In genomic region chr2:169849077-169849476, GRCm38 (mm10) we compare ENCODE assay signal across 7 mouse cellular contexts.
DNase-seq lines count a peak whose midpoint lies in the region; ATAC-seq and TF ChIP-seq lines count a peak whose summit lies in the region.

No protein-coding gene starts in this region.

- H3K36me3 ChIP-seq in embryonic facial prominence, embryonic 11.5 days (replicated peaks; ENCODE audit: control insufficient read depth, insufficient read depth, low read depth, low read length), result no peaks in the 10 kb centered on the region
- no peaks in the 10 kb centered on the region for H3K36me3 ChIP-seq in kidney, embryonic 14.5 days (ENCODE audit: control insufficient read depth, insufficient read depth, low read length)
- H3K36me3 ChIP-seq in midbrain, postnatal 0 days (ENCODE audit: insufficient read depth, low read length), result no peaks in the 10 kb centered on the region

- 42% methylated on average over 7 of the region's 7 CpGs for WGBS in embryonic facial prominence, embryonic 11.5 days
- 46% methylated on average over 7 of the region's 7 CpGs for WGBS in kidney, embryonic 14.5 days
- WGBS in midbrain, postnatal 0 days, result 41% methylated on average over 7 of the region's 7 CpGs

- no peaks in the 10 kb centered on the region for H3K9me3 ChIP-seq in embryonic facial prominence, embryonic 11.5 days (replicated peaks; ENCODE audit: control insufficient read depth, low read length)
- H3K9me3 ChIP-seq in kidney, embryonic 14.5 days (ENCODE audit: control insufficient read depth, low read length), result no peaks in the 10 kb centered on the region
- no peaks in the 10 kb centered on the region for H3K9me3 ChIP-seq in midbrain, postnatal 0 days (ENCODE audit: low read length)

- no peak overlapping the region for H3K4me3 ChIP-seq in embryonic facial prominence, embryonic 11.5 days (ENCODE audit: low read depth, low read length)
- H3K4me3 ChIP-seq in kidney, embryonic 14.5 days (ENCODE audit: low read length), result no peak overlapping the region
- H3K4me3 ChIP-seq in midbrain, postnatal 0 days (ENCODE audit: low read depth, low read length), result no peak overlapping the region

- no peaks in the 10 kb centered on the region for H3K27me3 ChIP-seq in embryonic facial prominence, embryonic 11.5 days (ENCODE audit: control insufficient read depth, insufficient read depth, low read length)
- no peaks in the 10 kb centered on the region for H3K27me3 ChIP-seq in kidney, embryonic 14.5 days (ENCODE audit: control insufficient read depth, insufficient read depth, low read length)
- no peaks in the 10 kb centered on the region for H3K27me3 ChIP-seq in midbrain, postnatal 0 days (ENCODE audit: insufficient read depth, low read length)

- H3K27ac ChIP-seq in embryonic facial prominence, embryonic 11.5 days (replicated peaks; ENCODE audit: low read depth, low read length), result no peak overlapping the region
- no peak overlapping the region for H3K27ac ChIP-seq in kidney, embryonic 14.5 days (ENCODE audit: low read depth, low read length)
- H3K27ac ChIP-seq in midbrain, postnatal 0 days (ENCODE audit: low read depth, low read length), result no peak overlapping the region

- TF ChIP-seq CTCF in midbrain, postnatal 0 days (IDR thresholded peaks at IDR 0.05), result peak; percentile 80

- DNase-seq in left cerebral cortex, adult 18-20 months (ENCODE audit: low spot score in 2 of 2), result peak; percentile 31 to 52
- DNase-seq in left cerebral cortex, adult 11 months (ENCODE audit: low spot score), result no peak
- DNase-seq in adrenal gland, adult 8-10 months, result peak; percentile 12
- DNase-seq in embryonic facial prominence, embryonic 11.5 days (ENCODE audit: low spot score), result peak; percentile 50
- peak; percentile 52 for DNase-seq in midbrain, postnatal 0 days (ENCODE audit: low spot score)
- DNase-seq in urinary bladder, postnatal 25 days (ENCODE audit: low spot score), result peak; percentile 36

- H3K9ac ChIP-seq in embryonic facial prominence, embryonic 11.5 days (replicated peaks; ENCODE audit: low read length), result no peak overlapping the region
- no peak overlapping the region for H3K9ac ChIP-seq in kidney, embryonic 14.5 days (ENCODE audit: low read depth, low read length)
- H3K9ac ChIP-seq in midbrain, postnatal 0 days (replicated peaks; ENCODE audit: low read length, poor library complexity, severe bottlenecking), result no peak overlapping the region

- ATAC-seq in embryonic facial prominence, embryonic 11.5 days (replicated peaks; ENCODE audit: insufficient number of reproducible peaks, low FRiP score, low TSS enrichment, low read depth), result peak; percentile 61; the same call in 1 of the 2 replicates
- ATAC-seq in kidney, embryonic 14.5 days (ENCODE audit: low FRiP score, low TSS enrichment), result 0 out of 2 replicates have a peak, but pooled peaks have one; percentile 60
- ATAC-seq in midbrain, postnatal 0 days (ENCODE audit: low FRiP score), result no peak

- H3K4me2 ChIP-seq in embryonic facial prominence, embryonic 11.5 days (ENCODE audit: low read depth, low read length), result no peak overlapping the region
- no peak overlapping the region for H3K4me2 ChIP-seq in kidney, embryonic 14.5 days (replicated peaks; ENCODE audit: low read depth, low read length)
- no peak overlapping the region for H3K4me2 ChIP-seq in midbrain, postnatal 0 days (ENCODE audit: low read depth, low read length, poor library complexity, severe bottlenecking)

- no peaks in the 10 kb centered on the region for H3K4me1 ChIP-seq in embryonic facial prominence, embryonic 11.5 days (ENCODE audit: control insufficient read depth, insufficient read depth, low read length)
- H3K4me1 ChIP-seq in kidney, embryonic 14.5 days (ENCODE audit: control insufficient read depth, insufficient read depth, low read length), result 0 out of 2 replicates have a peak, but pooled peaks cover 3% of the 10 kb centered on the region
- H3K4me1 ChIP-seq in midbrain, postnatal 0 days (ENCODE audit: insufficient read depth, low read length), result 0 out of 2 replicates have a peak, but pooled peaks cover 3% of the 10 kb centered on the region
